Mouse (Mus musculus) common myeloid progenitor, adult 5-6 weeks (primary cell): ENCODE data around the gene Ovol1. TPM values are rescaled to one million over a fixed set of nuclear protein-coding genes. Genes with fewer than 3 reads are reported as not detected.
A peak's percentile ranks its signal among the peaks of the same experiment; 100 is the strongest.

Experiments used
- ATAC-seq: replicated peaks from 2 replicates; pipeline ENCODE4 v1.8.0; 2016; ENCODE audit warnings: low read depth, mild to moderate bottlenecking, moderate TSS enrichment, inconsistent platforms; ENCODE audit not compliant: poor library complexity, severe bottlenecking
- total RNA-seq: library from RNA; stranded (forward); fragments of 200-1000, 187-1606 nt; gene quantifications from 2 replicates; pipeline ENCODE4 v1.2.3, GENCODE M21; 2017

Ovol1 gene
- total RNA-seq, 1 experiment from 2014 or later, result not detected

DNA sequence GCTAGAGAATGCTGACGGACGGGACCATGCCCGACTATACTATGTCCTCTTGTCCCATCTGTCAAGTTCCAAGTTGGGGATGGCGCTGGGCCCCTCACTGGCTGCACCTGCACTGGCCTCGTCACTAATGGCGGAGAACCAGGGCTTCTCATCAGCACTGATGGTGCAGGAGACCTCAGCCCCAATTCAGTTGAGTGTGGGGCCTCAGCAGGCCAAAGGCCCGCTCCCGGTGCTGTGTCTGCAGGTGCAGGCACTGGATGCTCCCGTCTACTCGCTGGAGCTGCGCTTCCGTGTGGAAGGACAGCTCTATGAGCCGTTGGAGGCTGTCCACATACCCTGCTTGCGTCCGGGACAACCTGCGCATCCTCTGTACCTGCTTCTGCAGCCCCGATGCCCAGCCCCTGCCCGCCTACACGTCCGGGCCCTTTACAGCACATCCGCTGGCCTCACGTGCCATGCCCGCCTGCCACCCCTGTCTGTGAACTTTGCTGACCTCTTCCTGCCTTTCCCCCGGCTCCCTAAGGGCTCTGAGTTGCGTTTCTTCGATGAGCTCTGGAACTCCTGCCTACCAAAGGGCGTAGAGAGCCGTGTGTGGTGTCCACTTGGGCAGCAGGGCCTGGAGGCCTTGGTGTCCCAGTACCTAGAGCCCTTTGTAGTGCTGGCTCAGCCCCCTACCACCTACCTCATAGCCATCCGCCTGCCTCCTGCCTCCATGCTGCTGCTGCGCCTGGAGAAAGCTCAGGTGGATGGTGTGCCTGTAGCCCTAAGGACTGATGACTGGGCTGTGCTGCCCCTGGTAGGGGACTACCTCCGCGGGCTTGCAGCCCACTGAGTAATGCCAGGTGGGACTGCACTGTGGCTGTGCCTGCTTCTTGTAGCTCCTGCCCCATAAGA, 10.2 kb upstream of the Ovol1 start:
- no peak for ATAC-seq

DNA sequence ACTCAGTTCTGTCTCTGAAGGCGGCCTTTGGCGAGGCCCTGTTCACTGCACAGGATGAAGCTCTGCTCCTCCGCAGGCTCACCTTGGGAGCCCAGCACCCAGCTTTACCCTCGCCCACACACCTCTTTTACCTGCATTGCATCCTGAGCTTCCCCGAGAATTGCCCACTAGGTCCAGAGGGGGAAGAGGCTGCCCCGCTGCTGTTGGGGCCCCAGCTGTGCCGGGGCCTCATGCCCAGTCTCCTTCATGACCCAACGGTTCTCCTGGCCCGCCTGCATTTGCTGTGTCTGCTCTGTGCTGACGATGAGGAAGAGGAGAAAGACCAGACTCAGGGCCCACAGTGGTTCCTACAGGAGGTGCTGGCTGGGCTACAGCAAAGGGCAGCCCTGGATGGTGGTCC, 9.1 kb upstream of the Ovol1 start:
- ATAC-seq, result no peak

DNA sequence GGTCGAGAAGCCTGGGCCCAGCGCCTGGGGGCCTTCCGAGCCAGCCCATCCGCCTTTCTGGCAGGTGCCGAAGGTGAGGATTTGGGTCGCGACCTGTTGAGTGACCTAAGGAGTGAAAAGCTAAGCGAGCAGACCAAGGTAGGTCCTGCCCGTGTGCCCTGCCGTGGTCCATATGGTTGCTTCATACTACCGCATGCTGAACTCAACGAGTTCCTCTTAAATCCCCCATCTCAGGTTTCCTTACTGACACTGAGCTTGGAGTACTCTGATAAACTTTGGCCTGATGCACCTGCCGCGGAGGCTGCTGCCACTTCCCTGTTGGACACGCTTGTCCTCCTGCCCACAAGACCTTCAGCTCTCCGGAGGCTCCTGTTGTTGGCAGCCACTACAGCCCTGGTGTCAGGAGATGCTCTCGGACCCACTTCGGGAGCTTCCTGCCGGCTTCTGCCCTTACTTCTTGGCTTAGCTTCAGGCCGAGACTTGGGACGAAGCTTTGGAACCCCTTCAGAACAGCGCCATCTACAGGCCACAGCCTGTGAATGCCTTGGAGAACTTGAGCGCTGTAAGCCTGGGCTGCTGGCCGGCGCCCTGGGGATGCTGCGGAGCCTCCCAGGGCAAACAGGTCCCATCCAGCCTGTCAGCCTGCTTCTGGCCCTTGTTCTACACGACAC, 8.2 kb upstream of the Ovol1 start:
- peak; percentile 22; the same call in 1 of the 2 replicates for ATAC-seq

DNA sequence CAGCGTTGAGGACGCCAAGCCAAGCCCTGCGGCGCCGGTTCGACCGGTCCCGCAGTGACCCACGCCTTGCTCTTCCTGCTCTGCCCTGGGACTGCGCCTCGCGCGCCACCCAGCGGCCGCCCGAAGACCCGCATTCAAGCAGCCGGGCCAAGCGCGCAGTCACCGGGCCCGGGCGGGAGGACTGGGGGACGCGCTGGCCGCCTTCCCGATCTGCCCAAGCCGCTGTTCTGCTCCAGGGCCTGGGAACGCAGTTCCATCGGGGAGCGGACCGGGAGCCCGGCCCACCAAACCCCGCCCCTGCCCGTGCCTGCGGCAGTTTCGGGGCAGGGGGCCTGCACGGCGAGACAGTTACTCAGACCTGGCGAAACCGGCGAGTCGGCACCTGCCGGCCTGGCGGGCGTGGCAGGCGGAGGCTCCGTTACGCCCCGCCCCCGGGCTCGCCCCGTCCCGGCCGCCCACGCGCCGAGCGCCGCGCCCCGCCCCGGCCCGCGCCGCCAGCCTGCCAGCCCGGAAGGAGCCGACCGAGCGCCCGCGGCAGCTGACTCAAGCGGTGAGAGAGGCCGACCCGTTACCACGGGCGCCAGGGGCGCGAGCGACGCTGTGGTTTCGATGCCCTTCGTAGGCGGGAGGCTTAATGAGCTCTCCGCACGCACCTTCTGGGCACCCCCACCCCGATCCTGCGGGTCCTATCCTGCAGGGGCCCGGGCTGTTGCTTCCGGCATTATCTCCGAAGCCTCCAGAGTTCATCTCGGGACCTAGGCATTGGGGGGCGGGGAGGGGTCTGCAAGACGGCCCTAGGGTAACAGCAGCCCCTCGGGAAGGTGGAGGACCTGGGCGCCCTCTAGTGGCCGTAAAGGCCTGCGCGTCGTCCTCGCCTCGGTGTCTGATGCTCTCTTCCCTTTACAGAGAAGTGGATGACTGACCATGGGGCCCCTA, 7.4 kb upstream of the Ovol1 start, which contains the start of gene Ap5b1:
Ap5b1 (plus strand) TSS at position 492 of the 936 bp plus-strand sequence.
- ATAC-seq, result peak; percentile 47

DNA sequence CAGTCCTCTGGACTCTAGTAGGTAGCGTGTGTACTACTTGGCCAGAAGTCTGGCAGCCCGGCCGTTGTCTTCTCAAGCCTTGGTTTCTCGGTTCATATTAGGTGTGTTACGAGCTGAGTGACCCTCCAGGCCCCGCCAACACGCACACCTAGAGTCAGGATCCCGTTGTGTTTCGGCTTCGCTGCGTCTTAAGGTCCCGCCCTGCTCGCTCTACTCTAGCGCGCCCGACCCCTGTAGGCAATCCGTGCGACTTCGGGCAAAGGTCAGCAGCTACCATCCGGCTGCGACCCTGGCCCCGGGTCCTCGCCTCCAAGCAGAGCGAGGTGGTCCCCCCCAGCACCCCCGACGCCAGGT, 6.7 kb upstream of the Ovol1 start:
- peak; percentile 2; the same call in 1 of the 2 replicates for ATAC-seq

DNA sequence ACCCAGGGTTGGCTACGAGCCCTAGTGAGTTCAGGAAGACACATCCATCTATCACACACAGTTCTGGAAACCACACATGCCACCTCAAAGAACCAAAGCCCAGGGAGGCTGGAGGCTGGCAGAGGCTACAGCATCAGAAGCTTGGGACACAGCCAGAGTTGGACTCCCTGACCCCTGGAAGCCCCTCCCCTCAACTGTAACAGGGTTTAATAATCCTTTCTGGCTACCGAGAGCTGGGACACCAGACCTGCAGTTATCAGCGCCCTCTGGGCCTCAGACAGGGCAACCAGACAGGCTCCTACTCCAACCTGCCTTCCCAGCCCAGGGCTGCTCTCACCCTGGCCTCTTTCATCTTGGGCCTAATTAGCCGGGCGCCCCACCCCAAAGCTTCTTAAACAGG, 5.9 kb upstream of the Ovol1 start:
- no peak for ATAC-seq

DNA sequence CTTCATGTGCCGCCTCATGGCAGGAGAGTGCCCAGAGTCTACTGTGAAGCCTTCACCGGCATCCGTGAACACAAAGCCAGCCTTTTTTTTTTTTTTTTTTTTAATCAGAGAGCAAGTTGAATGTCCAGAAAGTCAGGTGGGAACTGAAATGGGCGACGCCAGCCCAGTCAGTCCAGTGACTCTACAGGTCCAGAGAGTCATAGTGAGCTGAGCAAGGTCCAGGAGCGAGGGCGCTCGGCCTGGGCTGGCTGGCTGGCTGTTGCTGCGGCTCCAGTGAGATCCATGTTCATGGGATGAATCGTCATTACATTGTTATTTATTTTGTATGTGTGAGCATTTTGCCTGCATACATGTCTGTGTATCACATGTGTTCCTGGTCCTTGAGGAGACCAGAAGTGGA, 2.3 kb upstream of the Ovol1 start:
- no peak for ATAC-seq

DNA sequence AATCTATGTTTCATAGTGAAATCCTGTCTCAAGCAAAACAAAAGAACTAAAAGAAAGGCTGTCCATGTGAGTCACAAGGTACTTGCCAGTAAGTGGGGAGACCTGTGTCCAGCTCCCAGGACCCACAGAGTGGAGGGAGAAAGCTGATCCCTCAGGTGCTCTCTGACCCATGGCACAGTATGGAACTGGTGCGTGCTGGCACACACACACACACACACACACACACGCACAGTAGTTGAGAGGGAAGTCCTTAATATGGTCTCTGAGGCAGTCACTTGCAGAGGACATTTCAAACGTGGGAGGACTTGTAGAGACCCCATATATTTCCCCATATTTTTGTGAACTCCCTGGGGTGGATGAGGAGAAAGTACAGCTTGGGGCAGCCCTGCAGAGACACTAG, 1.4 kb upstream of the Ovol1 start:
- ATAC-seq, result no peak

DNA sequence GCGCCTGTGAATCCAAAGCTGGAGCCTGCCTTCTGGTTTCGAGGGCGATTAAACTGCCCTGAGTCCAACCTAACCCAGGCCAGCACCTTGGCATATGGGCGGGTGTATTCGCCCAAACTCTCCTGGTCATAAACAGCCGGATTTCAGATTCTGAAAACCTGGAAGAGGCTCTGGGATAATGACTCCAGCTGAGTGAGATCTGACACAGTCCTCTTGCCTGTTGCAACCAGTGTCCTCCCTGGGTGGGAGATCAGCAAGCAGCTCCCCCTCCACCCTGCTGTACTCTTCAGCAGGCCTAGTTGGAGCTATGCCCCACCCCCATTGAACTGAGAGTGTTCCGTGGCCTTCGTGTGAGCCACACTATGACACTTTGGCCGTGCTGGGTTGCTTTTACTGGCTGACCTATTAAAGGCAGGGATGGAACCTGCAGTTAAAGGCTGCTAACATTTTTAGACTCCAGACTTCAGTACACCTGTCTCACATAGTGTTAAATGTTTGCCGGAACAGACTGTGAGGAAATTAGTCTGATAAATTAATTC, 875 bp upstream of the Ovol1 start:
- no peak for ATAC-seq

DNA sequence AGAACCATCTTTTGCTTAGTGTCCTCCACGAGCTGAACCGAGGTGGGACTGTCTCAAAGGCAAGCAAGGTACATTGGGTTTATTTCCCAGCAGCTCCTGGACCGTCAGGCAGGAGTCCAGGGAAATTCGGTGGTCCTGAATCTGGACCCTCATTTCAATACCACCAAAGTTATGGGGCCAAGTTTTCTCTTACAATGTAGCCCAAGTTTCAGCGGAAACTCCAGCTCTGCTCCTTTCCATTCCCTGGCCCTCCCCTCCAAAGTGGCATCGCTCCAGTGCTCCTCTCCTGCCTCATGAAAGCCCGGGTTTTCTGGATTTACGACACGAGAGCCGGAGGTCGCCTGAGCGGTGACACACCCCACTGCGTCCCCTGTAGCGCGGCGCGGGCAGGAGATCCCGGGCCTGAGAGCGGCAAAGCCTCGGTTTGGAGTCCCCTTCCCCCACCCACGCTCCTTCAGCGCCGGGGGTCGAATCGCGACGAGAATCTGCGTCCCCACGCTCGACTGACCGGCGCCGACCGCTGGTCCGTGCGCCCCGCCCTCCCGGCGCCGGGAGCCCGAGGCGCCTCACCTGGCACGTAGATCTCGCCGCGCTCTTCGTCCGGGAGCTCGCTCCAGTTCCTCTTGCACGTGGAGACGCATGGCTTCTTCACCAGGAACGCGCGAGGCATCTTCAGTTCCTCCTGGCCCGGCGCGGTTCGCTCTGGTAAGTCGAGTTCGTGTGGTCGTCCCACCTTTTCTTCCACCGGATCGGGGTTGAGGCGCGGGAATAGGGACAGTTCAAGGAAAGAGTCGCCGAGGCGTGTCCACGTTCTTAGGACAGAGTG, 602 bp downstream of the Ovol1 start:
- 0 out of 2 replicates have a peak, but pooled peaks have one; percentile 5 for ATAC-seq

DNA sequence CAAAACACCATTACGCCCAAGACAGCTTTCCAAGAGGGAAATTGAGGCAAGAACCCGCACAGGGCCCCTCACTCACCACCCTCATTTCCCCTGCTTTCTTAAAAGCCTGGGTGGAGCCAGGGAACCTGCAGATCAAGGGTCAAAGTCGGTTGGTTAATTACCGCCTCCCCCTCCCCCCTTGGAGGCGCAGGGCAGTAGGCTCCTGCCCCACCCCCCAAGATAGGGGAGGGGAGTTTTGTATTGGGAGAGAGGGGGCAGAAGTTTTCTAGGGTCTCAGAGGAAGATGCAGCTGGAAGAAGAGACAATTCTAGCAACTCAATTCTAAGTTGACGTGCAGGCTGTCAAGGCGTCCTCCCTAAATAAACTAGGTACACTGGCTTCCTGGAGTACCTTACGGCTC, 1.2 kb downstream of the Ovol1 start:
- ATAC-seq, result no peak

DNA sequence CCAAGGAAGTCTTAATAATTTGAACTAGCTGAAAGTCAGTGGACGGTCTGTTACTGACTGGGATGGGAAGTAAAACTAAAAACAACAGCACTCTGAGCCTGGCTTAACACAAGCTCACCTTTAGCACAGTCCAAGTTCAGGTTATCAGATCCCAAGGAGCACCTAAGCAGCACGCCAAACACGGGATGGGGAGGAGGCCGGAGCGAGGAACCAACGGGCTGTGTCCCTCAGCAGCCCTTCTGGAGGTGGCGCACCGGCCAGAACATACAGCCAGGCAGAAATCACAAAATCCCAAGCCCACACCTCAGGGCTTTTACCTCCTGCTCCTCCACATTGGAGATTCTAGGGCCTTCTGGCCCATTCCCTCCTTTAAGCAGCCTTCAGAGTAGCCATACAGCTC, 1.7 kb downstream of the Ovol1 start:
- no peak for ATAC-seq

DNA sequence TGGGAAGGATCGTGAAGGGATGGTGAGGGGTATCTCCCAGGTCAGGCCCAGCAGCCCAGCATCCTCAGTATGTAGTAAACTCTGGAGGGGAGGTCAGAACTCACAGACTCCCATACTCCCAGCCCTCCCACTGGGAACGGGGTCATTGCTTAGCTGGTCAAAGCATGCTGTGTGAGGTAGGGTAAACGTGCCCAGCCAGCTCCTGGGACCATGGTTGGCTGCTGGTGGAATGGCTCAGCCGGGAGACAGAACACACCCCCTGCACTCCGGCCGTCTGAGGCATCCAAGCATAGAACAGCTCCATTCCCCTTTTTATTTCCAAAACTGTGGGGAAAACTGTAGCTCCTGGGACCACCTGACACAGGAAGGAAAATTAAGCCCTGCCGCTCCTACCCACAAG, 2.3 kb downstream of the Ovol1 start:
- ATAC-seq, result no peak

DNA sequence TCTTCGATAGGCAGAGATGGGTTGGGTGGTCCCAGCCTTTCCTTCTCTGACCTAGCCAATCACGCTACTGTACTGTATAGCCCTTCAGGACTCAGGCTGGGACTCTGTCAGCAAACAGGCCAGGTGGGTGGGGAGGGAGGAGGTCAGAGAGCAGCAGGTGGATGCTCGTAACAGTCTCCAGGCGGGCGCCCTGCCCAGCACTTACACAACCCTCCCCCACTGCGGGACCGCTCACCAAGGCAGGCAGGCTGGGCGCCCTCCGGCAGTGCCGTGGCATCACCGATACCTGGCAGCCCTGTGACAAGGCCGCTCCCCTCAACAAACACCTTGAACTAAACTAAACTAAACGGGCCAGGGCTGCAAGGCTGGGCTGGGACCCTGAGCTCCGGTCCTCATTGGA, 6.2 kb downstream of the Ovol1 start:
- ATAC-seq, result no peak

DNA sequence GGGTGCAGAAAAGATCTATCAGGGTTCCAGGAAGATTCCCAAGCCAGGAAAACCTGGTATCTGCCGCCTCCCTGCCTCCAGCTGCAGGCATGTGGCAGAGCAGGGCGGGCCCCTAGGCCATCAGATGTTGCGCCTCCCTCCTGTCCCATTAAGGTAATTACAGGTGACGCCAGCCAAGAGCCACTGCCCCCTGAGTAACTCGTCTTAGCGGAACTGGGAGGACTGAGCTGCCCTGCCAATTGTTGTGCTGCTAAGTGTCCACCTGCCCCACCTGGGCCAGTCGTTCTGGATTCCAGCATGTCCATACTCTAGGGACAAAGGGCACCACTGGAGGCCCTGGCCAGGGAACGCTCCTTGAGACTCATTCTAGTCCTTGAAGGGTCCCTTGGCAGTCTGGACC, 6.6 kb downstream of the Ovol1 start:
- no peak for ATAC-seq

DNA sequence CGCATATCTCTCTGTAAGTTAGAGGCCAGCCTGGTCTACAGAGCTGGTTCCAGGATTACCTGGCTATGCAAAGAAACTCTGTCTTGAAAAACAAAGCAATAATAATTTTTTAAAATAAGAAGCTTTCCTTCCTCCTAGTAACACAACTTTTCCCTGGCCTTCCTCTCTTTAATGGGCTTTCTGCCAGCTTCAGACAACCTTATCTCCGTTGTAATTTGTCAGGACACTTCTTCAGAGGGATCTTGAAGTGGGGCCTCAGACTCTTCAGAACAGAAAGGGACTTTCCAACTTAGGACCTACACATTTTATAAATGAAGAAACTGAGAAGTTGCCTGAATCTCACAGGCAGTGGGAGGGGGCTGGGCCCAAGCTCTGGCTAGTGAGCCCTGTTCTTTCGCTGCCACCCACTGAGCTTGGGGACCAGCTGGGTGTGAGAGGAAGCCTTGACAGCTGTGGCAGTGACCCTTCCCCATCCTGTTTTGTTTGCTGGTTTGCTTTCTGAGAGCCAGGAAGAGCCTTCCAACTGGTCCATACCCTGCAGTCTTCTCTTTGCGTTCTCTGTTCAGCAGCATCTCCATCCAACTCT, 12.9 kb downstream of the Ovol1 start:
- ATAC-seq, result no peak

DNA sequence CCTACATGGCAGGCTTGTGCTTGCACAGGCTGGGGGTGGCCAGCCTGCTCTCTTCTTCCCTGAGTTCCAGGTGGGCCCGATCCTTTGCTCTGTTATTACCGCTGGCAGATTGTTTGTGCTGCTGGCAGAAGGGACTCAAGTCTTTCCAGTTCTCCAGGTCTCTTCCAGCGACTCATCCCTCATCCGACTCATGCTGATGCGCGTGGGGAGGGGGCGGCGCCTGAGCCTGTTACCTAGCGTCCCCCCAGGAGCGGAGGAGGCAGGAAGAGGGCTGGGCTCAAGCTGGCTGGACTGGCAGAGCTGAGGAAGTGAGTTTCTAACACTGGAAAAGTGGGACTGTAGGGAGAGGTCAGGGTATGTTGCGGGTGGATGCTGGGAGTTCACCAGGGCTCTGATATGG, 16.4 kb downstream of the Ovol1 start:
- no peak for ATAC-seq

DNA sequence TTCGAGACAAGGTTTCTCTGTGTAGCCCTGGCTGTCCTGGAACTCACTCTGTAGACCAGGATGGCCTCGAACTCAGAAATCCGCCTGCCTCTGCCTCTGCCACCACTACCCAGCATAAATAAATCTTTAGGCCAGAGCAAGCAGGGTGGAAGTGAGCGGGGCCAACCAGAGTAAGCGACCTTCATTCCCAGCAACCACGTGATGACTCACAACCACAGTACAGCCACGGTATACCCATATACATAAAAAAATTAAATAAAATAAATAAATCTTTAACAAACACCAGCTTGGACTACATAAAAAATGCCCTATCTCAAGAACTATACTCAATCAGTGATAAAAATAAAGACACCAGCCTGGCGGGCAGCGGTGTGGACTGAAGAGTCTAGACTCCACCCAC, 17.1 kb downstream of the Ovol1 start:
- ATAC-seq, result no peak

DNA sequence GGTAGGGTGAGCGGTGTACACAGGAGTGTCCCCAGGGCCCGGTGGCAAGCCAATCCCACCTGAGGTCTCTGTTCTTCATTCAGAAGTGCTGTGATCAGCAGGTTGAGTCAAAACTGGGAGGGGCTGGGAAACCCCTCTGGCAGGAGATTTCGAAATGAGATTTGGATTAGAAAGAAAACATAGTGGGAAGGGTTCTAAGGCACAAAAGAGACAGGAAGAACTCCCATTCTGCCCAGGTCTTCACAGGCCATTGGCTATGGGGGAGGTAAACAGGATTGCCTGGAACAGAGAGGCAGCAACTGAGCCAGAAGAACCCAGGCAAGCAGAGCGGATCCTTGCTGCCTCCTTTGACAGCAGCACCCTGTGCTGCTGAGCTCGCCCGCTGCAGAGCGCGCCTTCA, 21.7 kb downstream of the Ovol1 start:
- ATAC-seq, result no peak
